ENCODE assay signal across 9 mouse cellular contexts in the genomic region with DNA sequence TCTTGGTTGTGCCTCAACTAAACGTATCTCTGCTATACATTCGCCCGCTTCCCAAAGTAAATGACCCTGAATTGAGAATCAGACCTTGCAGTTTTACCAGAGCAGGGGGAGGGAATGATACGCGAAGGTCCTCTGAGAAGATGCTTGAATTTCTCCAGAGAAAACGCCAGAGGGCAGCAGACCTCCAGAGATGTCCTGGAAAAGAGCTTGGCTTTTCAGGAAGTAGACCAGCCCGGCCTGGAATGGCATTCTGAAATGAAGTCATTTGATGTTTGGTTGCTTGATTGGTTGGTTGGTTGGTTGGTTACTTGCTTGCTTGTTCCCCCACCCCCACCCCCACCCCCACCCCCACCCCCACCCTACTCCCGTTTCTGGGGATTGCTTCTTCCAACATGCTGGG. TPM values are rescaled to one million over a fixed set of nuclear protein-coding genes. Genes with fewer than 3 reads are reported as not detected.
DNase-seq lines count a peak whose midpoint lies in the region; ATAC-seq and TF ChIP-seq lines count a peak whose summit lies in the region.
"Had no signal": no experiment of that assay in that cellular context is flagged by ENCODE, and none has a peak within 500 bp of the region (broad histone marks: within the 10 kb centered on the region; RNA-seq: fewer than 3 reads in every experiment).

No protein-coding gene starts in this region.

- no peaks in the 10 kb centered on the region for H3K4me1 ChIP-seq in lung, postnatal 0 days (ENCODE audit: insufficient read depth, low read depth, low read length)
- H3K4me1 ChIP-seq: neural tube, embryonic 13.5 days had no signal

- TF ChIP-seq EP300 in lung, postnatal 0 days (IDR thresholded peaks at IDR 0.05), result no peak

- no peak overlapping the region for H3K27ac ChIP-seq in gastrocnemius, adult 2 months
- no peak overlapping the region for H3K27ac ChIP-seq in lung, postnatal 0 days (ENCODE audit: low read length)
- H3K27ac ChIP-seq: neural tube, embryonic 13.5 days had no signal

- intact Hi-C loops in gastrocnemius, adult 2 months (cut with DNase I), result loop anchor here (2.0 kb wide), 2 partner anchors 61 to 93 kb away; no protein-coding TSS in a partner anchor
- intact Hi-C loops in heart, postnatal 10 days (cut with DNase I), result loop anchor here (10.0 kb wide), 1 partner anchor 143 kb away; no protein-coding TSS in a partner anchor

- WGBS in lung, postnatal 0 days, result 43% methylated on average over 8 of the region's 8 CpGs

- ATAC-seq in lung, postnatal 0 days, result peak; percentile 44; the same call in 1 of the 2 replicates

- peak; percentile 69 for TF ChIP-seq CTCF in gastrocnemius, adult 2 months (IDR thresholded peaks at IDR 0.05)
- TF ChIP-seq CTCF in lung, postnatal 0 days (IDR thresholded peaks at IDR 0.05), result peak; percentile 82

- H3K4me2 ChIP-seq in lung, postnatal 0 days (replicated peaks; ENCODE audit: low read depth, low read length), result no peak overlapping the region
- H3K4me2 ChIP-seq: neural tube, embryonic 13.5 days had no signal

- no peaks in the 10 kb centered on the region for H3K36me3 ChIP-seq in lung, postnatal 0 days (ENCODE audit: insufficient read depth, low read length)
- H3K36me3 ChIP-seq: neural tube, embryonic 13.5 days had no signal

- no peaks in the 10 kb centered on the region for H3K27me3 ChIP-seq in lung, postnatal 0 days (replicated peaks; ENCODE audit: insufficient read depth, low read length)
- H3K27me3 ChIP-seq: neural tube, embryonic 13.5 days had no signal

- no peak overlapping the region for H3K4me3 ChIP-seq in gastrocnemius, adult 2 months
- no peak overlapping the region for H3K4me3 ChIP-seq in lung, postnatal 0 days (ENCODE audit: low read depth, low read length)
- H3K4me3 ChIP-seq: neural tube, embryonic 13.5 days had no signal

- H3K9ac ChIP-seq in lung, postnatal 0 days (replicated peaks; ENCODE audit: low read depth), result no peak overlapping the region
- H3K9ac ChIP-seq: neural tube, embryonic 13.5 days had no signal

- no peaks in the 10 kb centered on the region for H3K9me3 ChIP-seq in lung, postnatal 0 days (ENCODE audit: low read length)
- H3K9me3 ChIP-seq: neural tube, embryonic 13.5 days had no signal

- DNase-seq in gastrocnemius, adult 2 months, result peak; percentile 40
- DNase-seq in gastrocnemius, adult 8-10 months (ENCODE audit: low spot score in 2 of 2), result no peak
- DNase-seq in right cerebral cortex, postnatal 10 days (ENCODE audit: low spot score in 2 of 2), result peak; percentile 49 to 70
- no peak for DNase-seq in right cerebral cortex, postnatal 36 days (ENCODE audit: low spot score in 2 of 2)
- peak; percentile 30 for DNase-seq in cerebellum, adult 8-10 months
- peak; percentile 66 to 78 for DNase-seq in heart, postnatal 10 days
- peak; percentile 83 for DNase-seq in lung, postnatal 0 days (ENCODE audit: low spot score)
- peak; percentile 40 for DNase-seq in yolk sac, embryonic 10.5 days (ENCODE audit: low spot score)

RNA-seq across cellular contexts. Expression of gene Il12a, which starts 17.8 kb away (rescaled TPM):
- total RNA-seq in gastrocnemius, adult 2 months (2021), result 1 to 10 TPM; 4.1 to 4.8 TPM
- total RNA-seq in gastrocnemius, adult 8-10 months (2022), result 10 to 100 TPM in 3 of 4 experiments, 1 to 10 TPM in 1; 8.7 to 12.5 (median 10.7) TPM
- under 1 TPM in 1 of 2 experiments, not detected in 1; 0.20 TPM for total RNA-seq in heart, postnatal 10 days (2021)
- polyA plus RNA-seq in lung, postnatal 0 days (2015; fragmentation: Nextera tagmentation; extraction: Ambion mirVana), result 1.4 TPM in 2 replicates
- polyA plus RNA-seq: neural tube, embryonic 13.5 days had no signal

Comparison
In these comparisons a context has a peak if more than half of its experiments do, and no peak if none do; other contexts are left out.
1. DNase-seq: peak in gastrocnemius, adult 2 months (single experiment), right cerebral cortex, postnatal 10 days (2 of 2), cerebellum, adult 8-10 months (single experiment), heart, postnatal 10 days (2 of 2), lung, postnatal 0 days (single experiment) and yolk sac, embryonic 10.5 days (single experiment); none in gastrocnemius, adult 8-10 months (0 of 2) and right cerebral cortex, postnatal 36 days (0 of 2).
2. RNA of gene Il12a, which starts 17.8 kb away (total RNA-seq): 8.7 to 12.5 TPM in gastrocnemius, adult 8-10 months and 4.1 to 4.8 TPM in gastrocnemius, adult 2 months; 0.20 TPM in heart, postnatal 10 days; every median in the first group is over 4 times any median in the second.